Mouse (Mus musculus) T-helper 1 cell (primary cell): ENCODE measurements around the gene Cep295.
"Not testable (repeated sequence)": the region's sequence is repeated elsewhere in the genome, so short reads cannot be mapped to it uniquely, and the experiment has no call there.

ENCODE experiments used
- in situ Hi-C: fragments of 300-600 bp; cut with MboI, MseI; formaldehyde crosslinking; loops from one replicate; pipeline ENCODE4 v1.15.1; 2025; ENCODE audit warnings: high pct_unique_total_duplicates

The Cep295 gene

DNA sequence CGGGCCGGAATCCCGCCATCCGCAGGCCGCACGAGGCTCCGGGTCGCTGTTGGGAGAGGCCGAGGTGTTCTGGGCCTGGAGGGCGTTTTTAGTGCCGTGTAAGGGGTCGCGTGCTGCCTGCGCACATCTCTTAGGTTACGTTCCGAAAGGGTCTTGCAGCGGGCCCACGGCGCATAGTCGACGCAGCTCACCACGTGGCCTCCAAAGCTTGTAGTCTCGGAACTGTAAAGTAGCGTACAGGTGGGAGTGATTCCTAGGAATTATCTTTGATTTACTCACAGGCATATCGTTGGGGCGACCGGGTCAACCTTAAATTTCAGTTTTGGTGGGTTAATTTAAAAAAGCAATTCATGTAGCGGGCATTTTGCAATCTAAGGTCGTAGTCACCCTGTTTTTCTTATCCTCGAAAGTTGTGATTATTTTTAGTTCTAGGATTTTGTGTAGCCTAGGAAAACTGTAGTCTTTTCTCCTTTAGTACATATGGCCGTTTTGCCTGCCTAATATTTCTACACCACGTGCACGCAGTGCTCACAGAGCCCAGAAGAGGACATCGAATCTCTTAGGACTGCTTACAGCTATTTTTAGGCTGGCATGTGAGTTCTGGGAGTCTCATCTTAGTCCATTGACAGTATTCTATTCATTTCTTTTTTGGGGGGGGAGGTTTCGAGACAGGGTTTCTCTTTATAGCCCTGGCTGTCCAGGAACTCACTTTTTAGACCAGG is 51.0 kb downstream of the Cep295 start, which contains the start of gene 4931406C07Rik:
Gene 4931406C07Rik (minus strand): TSS at position 51 of the 722 bp plus-strand sequence.
- in situ Hi-C loops, result no loop called here

DNA sequence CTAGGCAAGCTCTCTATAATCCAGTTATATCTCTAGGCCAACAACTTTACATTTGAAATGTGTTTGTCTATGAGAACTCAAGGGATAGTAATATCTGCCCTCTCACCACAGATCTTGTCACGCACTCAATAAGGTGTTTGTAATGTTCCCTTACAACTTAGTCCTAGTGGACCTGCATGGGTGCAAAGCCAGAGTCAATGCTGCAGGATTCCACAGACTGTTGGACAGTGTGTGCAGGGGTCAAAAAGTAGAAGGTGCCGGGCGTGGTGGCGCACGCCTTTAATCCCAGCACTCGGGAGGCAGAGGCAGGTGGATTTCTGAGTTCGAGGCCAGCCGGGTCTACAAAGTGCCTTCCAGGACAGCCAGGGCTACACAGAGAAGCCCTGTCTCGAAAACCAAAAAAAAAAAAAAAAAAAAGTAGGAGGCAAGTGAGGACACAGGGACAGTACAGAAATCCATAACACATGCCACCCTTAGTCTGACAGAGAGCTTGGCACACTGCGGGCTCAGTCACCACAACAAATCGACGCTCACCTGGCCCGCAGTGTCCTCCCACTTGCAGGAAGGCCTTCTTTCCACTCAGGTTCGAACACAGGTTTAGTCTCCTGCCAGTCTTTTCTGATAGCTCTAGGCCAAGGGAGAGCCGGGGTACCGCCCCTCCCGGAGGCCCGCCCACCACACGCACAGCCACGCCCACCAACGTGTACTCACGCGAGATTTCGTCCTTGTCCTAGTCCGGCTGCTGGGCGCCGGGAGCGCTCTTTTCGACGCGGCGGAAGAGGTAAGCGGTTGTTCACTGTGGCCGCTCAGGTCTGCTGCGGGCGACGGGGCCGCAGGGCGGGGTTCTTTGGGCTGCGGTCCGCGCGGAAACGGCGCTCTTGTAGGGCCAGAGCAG is 51.8 kb downstream of the Cep295 start, which contains the start of gene Taf1d:
Gene Taf1d (plus strand): TSS at position 712 of the 895 bp plus-strand sequence.
- in situ Hi-C loops, result no loop called here

DNA sequence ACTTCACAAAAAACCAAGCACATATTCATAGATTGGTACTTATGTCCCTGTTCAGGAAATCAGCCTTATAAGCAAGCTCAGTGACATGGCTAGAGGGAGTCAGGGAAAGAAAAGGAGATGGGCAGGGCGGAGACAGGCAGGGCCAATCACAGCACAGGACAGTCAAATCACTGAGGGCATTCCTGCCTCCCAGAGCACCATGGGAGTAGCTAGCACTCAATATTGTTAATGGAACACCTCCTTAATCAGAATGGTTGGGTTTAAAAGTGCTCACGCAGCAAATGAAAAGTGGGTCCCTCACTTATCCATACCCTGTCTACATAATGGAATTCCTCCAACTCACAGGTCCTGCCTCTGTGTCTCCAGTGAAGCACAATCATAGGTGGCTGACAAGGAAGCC is 54.7 kb downstream of the Cep295 start:
- in situ Hi-C loops, result no loop called here

DNA sequence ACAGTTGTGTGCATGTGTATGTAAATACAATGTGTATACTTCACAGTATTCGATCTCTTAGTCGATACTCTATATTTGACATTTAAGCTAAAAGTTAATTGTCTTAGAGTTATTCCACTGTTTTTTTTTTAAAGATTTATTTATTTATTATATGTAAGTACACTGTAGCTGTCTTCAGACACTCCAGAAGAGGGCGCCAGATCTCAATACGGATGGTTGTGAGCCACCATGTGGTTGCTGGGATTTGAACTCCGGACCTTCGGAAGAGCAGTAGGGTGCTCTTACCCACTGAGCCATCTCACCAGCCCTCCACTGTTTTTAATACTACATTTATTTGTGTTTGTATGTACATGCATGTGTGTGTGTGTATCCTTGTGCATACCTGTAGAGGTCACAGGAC is 55.6 kb downstream of the Cep295 start:
- in situ Hi-C loops, result not testable (repeated sequence)

DNA sequence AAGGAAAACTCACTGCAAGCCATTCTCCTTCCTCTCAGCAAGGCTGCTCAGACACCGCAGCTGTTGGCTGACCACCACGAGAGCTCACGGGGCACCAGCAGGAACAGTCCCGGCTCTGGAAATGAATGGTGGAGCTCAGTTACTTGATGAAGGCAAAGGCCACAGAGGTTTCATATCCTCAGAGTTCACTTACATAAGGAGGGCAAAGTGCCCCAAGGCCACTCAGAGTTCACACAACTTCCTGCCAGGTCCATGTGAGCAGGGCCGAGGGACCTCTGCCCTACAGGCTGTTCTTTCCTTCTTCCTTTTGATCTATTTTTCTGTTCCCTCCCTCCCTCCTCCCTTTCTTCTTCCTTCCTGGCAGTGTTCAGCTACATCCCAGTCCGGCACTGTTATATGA is 56.2 kb downstream of the Cep295 start:
- in situ Hi-C loops, result no loop called here

DNA sequence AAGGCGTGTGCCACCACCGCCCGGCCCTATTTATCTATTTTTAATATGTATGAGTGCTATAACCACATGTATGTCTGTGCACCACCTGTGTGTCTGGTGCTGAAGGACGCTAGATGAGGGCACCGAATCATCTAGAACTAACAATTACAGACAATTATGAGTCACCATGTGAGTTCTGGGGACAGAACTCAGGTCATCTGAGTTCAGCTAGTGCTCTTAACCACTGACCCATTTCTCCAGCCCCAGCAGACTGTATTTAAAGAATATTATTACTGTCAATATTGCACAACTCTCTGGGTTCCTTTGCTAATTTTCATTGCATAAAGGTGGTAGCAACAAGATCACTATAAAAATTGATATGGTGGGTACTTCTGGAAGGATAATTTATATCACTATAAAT is 57.5 kb downstream of the Cep295 start:
- in situ Hi-C loops, result no loop called here

DNA sequence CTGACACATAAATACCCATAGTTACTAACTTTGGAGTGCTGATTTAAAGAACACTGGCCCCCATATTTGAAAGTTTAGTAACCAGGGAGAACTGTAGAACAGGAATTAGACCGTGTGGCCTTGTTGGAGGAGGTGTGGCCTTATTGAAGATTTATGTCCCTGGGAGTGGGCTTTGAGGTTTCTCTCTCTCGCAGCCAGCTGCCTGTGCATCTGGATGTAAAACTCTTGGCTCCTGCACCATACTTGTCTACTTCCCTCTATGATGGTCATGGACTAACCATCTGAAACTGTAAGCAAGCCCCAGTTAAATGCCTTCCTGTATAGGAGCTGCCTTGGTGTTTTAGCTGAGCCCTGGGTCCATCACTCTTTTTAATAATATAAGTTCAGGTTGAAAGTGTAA is 59.1 kb downstream of the Cep295 start:
- in situ Hi-C loops, result no loop called here

DNA sequence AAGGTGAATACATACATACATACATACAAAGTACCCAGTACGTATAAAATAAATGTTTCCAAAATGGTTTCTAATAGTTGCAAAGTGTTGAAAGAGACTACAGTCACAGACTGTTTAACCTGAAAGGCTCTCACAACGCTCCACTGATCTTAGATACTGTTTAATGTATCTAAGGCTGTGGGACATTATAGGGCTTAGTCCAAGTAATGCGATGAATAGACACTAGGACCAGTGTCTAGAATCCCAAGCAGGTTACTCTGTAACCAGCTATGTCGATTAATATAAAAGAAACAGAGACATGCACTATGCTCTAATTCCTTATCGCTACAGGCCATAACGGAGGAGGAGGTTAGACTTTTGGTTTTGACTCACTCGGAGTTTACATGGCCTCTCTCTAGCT is 60.5 kb downstream of the Cep295 start:
- in situ Hi-C loops, result no loop called here

DNA sequence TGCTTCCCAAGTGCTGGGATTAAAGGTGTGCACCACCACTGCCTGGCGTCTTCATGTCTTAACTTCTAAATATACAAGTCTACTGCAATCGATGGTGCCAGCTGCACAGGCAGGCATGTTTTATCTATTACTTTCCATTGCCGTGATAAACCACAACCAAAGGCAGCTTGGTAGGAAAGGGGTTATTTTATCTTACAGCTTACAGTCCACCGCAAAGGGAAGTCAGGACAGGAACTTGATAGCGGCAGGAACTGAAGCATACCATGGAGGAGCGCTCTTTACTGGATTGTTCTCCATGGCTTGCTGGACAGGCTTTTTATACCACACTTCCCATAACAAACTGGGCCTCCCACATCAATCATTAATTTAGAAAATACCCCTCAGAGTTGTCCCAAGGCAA is 68.3 kb downstream of the Cep295 start:
- in situ Hi-C loops, result loop anchor here (5.0 to 10.0 kb wide), 2 partner anchors 247 to 374 kb away; no protein-coding TSS in a partner anchor

DNA sequence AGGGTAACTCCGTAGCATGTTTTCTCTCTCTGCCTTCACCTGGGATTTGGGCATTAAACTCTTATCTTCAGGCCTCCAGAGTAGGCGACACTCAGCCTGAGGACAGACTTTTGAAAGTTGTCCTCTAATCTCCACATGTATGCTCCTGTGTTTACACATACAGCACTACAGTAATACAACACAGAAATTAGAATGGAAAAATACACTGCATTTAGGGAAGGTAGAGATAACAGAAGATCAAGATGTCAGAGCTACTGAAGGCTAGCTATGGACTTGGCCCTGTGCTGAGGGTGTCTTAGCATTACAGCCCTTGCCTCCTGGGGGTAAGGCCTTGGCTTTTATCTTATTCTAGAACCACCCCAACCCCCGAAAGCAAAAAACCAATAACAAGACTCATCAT is 69.2 kb downstream of the Cep295 start:
- in situ Hi-C loops, result loop anchor here (5.0 to 10.0 kb wide), 2 partner anchors 246 to 374 kb away; no protein-coding TSS in a partner anchor

DNA sequence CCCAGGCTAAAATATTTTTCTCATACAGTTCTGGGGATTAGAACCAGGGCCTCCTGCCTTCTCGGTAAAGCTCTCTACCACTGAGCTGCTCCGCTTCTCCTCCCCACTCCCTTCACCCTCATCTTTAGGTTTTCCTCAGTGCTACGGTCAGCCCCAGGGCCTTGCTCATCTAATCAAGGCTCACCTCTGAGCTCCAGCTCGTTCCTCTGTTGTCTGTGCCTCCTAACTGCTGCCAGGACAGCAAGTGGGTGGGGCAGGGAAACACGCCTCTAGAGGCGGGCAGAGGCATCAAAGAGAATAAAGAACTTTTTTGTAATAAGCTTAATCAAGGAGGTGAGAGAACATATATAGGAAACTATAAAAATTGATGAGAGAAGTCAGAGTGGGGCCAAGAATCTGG is 69.7 kb downstream of the Cep295 start:
- in situ Hi-C loops, result loop anchor here (5.0 to 10.0 kb wide), 2 partner anchors 246 to 373 kb away; no protein-coding TSS in a partner anchor

DNA sequence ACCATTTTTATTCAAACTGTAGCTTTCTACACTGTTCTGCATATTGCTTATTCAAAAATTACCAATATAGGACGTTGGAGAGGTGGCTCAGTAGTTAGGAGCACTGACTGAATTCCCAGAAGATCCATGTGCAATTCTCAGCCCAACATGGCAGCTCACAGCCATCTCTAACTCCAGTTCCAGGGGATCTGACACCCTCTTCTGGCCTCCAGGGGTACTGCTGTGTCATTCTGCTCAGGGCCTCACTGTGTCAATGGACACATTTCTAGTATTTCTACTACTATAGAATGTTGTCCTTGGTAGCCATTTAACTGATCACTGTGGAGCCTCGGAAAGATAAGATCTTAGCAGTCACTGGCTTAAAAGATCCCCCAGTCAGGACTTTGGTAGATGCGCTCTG is 72.1 kb downstream of the Cep295 start:
- in situ Hi-C loops, result loop anchor here (5.0 to 10.0 kb wide), 2 partner anchors 243 to 371 kb away; no protein-coding TSS in a partner anchor

DNA sequence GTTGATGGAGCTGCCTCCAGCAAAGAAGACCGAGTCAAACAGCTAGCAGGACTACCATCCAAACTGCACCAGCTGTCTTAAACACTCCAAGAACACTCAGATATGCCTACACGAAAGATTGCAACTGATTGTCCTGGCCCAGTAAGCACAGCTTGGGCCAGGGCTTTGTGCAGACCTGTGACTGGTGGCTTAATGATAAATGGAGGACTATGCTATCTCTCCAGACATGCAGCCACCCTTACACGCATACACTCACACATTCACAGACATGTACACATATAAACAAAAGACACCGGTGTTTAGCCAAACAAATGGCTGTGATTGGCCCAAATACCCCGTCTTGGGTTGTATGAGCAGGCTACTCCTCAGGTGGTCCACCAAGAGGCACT is 77.1 kb downstream of the Cep295 start:
- in situ Hi-C loops, result loop anchor here (10.0 kb wide), 1 partner anchor 366 kb away; no protein-coding TSS in a partner anchor

DNA sequence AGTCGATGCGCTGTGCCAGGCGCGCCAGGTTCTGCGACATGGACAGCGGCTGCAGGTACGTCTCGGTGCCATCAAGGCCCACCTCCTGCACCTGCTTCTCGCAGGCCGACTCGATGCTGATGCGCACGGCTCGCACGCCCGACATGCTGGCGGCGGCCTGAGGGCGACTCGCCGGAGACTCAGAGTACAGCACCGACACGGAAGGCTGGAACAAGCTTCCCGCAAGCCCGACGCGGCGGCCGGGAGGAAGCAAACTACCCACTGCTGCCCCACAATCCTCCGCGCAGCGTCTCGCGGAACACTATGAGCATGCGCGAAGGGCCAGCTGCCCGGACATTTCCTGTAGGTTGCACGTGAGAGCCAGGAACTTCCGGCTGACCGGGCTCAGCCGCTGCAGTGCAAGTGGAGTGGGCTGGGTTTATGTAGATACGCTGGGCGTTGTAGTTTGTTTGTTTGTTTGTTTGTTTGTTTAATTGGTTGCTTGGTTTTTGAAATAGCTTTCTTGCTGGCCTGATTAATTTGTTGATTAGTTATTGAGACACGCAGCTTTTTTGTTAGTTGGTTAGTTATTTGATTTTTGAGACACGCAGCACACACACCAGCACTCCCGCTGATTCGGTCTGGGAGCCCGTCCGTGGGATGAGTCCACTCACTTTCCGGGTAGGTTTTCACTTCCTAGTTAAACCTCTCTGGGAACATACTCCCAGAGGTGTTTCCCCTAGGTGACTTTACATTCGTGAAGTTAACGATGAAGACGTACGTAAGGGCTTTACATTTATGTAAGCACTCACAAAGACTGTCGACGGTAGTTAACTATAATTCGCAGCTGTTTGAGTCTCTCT is 77.7 kb downstream of the Cep295 start, which contains the start of gene Med17:
Gene Med17 (minus strand): TSS at position 283 of the 842 bp plus-strand sequence.
- in situ Hi-C loops, result loop anchor here (10.0 kb wide), 2 partner anchors 365 to 1835 kb away; partner anchors contain the start of gene Gm17571

DNA sequence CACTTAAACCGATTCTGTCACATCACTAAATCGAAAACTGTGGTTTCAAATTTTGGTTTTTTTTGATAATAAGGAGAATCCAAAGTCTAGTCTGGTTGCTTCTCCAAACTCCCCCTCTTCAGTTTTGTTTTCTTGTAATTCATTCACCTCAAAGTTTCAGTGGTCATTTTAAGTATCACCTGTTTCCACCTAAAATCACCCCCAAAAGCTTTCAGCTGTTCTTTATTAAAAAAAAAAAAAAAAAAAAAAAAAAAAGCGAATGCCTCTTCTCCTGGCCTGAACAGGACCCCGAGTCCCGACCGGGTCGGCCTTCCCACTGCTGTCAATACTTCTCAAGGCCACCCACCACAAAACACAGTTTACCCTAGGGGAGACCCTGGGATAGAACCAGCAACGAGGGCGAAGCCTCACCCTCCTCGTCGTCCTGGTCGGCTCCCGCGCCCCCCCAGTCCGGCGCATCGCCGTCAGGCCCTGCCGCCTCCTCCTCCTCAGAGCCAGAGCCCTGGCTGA is 78.4 kb downstream of the Cep295 start:
- in situ Hi-C loops, result loop anchor here (10.0 kb wide), 1 partner anchor 1834 kb away; the partner anchor contains the start of gene Gm17571

DNA sequence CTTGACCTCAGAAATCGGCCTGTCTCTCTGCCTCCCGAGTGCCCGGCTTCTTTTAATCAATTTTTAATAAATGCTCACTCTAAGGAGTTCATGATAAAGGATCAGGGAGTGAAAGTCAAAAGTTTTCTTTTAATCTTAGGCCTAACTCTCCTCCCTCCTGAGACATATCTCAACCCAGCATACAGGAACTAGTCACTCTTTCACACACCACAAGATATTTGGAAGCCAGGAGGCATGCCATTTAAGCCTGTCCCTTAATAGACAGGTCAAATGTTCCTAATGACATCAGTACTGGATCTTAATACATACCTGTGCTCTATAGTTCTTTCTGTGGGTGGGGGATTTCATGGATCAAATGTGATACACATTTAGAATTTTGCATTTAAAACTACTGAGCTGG is 79.2 kb downstream of the Cep295 start:
- in situ Hi-C loops, result loop anchor here (10.0 kb wide), 1 partner anchor 1834 kb away; the partner anchor contains the start of gene Gm17571

DNA sequence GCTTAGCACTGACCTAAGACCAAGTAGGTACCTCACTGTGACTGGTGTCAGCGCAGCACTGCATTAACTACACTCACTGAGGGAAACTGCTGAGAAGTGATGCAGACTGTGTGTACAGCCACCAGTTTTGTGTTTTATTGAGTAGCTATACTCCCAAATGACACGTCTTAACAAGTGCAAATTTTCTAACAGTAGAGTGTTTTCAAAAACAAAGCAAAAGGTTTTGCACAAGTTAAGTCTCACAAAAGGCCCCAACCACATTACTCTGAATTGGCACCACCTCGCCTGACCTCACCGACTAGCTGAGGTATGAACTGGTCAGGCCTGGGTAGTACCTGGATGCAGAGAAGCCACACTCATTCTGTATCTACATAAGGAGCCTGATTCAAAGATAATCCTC is 80.7 kb downstream of the Cep295 start:
- in situ Hi-C loops, result loop anchor here (10.0 kb wide), 1 partner anchor 1832 kb away; the partner anchor contains the start of gene Gm17571

DNA sequence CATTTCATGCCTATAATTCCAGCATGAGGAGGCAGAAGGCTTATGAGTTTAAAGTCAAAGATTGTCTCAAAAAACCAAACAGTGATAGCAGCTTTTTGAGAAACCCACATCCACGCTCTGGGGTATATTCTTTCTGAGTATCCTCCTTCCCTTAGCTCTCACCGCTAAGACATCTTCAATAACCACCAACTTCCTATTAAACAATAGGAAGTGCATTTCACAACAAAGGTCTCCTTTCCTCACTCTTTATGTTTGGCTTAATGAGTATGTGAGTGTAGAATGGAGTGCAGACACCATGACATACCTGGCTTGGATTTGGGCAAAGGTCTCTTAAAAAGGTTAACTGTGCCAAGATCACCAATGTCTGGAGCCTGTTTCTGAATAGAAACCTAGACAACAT is 83.6 kb downstream of the Cep295 start:
- in situ Hi-C loops, result loop anchor here (10.0 kb wide), 1 partner anchor 1829 kb away; the partner anchor contains the start of gene Gm17571
